Mouse (Mus musculus): ENCODE results near the gene Slc44a2.

Gene Slc44a2

DNA sequence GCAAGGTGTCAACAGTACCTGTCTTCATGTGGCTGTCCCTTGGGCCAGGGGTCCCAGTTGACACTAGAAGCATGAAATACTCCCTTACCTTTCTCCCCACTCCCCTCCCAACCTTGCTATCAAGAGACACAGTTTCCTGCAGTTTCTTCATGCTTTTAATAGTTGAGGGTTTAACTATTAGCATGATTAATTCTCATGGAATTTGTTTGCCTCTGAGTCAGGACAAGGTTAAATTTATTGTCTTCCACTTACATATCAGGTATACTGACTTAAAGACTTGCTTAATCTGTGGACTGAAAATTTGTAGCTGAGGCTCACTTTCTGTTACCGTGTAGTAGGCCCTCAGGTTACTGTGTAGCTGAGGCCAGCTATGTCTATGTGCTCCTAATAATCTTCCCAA lies 13.0 kb downstream of the Slc44a2 start:
- DNase-seq (ENCODE audit: low spot score in 2 of 2) = no peak

DNA sequence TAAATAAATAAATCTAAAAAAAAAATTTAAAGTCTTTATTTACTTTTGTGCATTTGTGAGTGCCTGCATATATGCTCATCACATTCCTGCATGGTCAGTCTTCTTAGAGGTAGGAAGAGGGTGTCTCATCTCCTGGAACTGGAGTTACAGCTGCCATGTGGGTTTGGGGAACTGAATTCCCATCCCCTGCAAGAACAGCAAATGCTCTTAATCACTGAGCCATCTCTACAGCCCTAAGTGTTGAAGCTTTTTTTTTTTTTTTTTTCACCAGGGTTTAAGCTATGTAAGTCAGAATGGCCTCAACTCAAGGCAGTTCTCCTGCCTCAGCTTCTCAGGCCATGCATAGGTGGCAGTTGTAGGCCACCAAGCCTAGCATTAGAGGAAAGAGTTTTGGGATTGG lies 14.2 kb downstream of the Slc44a2 start:
- DNase-seq (ENCODE audit: low spot score in 2 of 2) = no peak

DNA sequence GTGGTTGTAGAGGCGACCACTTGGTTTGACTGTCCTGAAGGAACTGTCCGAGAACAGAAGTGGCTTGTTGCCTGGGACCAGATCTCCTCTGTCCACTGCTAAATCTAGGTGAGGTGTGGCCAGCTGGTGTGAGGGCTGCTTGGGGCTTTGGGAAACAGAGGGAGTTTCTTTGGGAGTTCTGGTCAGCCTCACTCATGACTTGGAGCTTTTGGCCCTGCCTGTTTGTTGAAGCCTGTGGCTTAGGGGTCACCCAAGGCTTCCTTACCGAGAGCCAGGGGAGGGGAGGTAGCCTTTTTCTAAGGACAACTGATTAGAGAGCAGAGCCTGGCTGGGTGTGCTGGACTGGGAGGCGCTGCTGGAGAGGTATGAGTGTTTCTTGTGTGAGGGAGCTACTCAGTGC lies 14.9 kb downstream of the Slc44a2 start:
- no peak for DNase-seq (ENCODE audit: low spot score in 2 of 2)

DNA sequence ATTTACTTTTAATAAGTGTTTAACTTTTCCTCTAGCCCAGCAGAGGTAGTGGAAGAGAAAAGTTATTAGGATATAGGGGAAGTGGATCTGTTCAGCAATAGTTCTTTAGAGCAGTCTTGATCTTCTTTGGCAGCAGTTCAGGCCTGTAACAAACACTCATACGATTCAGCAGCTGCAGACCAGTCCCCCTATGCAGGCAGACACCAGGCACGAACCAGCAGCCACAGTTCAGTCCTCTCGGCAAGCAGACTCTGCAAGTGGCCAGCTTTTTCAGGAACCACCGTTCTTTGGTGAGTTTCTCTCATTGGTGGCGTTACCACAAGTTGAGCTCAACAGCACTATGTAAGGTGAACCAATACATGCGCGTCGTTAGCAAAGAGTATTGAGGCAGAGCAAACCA lies 16.0 kb downstream of the Slc44a2 start:
- no peak for DNase-seq (ENCODE audit: low spot score in 2 of 2)

DNA sequence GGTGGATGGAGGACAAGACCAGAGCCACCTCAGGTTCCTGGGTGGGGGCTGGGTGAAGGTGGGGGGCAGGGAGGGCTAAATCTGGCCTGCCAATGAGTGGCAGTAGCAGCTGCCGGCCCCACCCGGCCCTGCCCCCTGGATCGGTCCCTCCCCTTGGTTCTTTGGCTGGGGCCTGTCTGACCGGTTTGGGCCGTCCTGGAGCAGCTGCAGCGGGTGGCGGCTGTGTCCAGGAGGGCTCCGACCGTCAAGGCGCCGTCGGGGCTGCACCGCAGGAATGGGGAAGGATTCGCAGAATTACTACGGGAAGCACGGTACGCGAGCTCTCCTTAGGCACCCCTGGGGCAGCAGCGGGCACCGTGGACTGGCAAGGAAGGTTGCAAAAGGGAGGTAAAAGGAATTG lies 17.2 kb downstream of the Slc44a2 start:
- DNase-seq (ENCODE audit: low spot score in 2 of 2) = no peak

DNA sequence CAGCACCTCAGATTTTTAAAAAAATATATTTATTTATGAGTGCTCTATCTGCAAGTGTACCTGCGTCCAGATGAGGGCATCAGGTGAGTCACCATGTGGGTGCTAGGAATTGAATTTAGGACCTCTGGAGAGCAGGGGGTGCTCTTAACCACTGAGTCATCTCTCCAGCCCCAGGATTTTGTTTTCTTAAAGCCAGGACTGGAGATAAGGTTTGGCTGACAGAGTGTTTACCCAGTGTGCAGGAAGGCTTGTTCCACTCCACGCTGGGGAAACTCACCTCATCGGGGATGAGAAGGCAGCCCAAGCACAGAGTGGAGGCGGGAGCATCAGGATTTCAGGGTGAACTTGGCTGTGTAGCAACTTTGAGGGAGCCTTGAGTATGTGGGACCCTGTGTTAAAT lies 19.9 kb downstream of the Slc44a2 start:
- DNase-seq (ENCODE audit: low spot score in 2 of 2) = no peak

DNA sequence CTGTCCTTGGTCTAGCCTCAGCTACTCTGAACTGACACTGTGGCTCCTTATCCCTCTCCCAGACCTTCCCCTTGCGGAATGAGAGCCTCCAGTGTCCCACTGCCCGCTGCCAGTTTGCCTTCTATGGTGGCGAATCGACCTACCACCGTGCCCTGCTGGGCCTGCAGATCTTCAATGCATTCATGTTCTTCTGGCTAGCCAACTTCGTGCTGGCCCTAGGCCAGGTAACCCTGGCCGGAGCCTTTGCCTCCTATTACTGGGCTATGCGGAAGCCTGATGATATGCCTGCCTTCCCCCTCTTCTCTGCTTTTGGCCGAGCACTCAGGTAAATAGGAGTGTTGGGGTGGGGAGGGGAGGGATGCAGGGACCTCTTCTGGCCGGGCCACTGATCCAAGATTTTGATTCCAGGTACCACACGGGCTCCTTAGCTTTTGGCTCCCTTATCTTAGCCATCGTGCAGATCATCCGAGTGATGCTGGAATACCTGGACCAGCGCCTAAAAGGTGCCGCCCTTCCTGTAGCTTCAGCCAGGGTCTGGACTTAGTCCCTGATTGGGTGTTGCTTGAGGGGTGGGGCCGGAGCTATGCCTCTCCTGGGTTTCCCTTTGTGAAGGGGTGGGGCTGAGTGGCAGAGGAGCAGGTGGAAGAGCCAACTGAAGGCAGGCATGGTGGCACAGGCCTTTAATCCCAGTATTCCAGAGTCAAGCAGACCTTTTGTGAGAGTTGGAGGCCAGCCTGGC lies 26.3 kb downstream of the Slc44a2 start:
- DNase-seq (ENCODE audit: low spot score in 2 of 2) = no peak

DNA sequence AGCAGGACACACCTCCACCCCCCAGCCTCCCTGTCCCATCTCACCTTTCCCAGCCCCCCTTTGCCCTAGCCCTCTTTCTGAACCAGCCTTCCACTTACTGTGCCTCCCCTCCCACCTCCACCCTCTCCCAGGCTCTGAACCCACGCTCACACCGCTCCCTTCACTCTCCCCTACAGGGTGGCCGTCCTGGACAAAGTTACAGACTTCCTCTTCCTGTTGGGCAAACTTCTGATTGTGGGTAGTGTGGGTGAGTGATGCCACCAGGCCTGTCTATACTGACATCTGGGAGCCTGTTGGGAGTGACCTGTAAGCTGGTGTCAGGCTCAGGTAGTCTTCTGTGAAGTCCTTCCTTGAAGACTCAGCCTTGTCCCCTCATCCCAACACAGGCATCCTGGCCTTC lies 27.7 kb downstream of the Slc44a2 start:
- no peak for DNase-seq (ENCODE audit: low spot score in 2 of 2)

DNA sequence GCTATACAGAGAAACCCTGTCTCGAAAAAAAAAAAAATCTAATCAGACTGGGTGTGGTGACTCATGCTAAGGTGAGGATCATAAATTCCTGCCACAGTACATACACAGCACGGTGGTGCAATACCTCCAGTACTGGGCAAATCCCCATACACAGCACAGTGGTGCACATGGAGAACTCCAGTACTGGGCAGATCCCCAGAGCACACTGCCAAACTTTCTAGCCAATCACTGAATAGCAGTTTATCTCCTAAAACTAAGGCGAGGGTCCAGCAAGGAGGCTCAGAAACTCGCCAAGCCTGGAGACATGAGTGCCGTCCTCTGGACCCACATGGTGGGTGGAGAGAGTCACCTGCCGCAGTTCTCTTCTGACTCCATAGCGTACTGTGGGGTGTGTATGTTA lies 30.7 kb downstream of the Slc44a2 start:
- no peak for DNase-seq (ENCODE audit: low spot score in 2 of 2)

DNA sequence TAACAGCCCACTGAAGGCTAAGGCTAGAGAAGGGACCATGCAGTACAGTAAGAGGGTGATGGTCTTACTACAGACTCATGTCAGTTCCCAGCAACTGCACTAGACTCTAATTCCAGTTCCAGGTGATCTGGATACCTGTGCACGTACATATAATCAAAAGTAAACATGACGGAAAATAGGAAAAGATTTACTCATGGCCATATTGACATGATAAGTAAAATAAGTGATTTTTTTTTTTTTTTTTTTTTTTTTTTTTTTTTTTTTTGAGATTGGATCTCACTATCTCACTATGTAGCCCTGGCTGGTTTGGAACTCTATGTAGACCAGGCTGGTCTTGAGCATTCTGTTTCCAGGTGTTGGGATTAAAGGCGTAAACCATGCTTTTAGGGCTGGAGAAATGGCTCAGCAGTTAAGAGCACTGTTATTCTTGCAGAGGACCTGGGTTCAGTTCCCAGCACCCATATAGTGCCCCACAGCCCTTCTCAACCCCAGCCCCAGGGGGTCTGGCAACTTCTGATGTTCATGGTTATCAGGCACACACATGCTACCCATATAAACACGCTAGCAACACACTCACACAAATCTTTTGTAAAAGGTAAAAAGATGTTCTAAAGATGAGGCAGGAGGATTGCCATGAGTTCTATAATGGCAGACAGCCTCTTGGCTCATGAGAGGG lies 31.3 kb downstream of the Slc44a2 start:
- DNase-seq (ENCODE audit: low spot score in 2 of 2) = no peak

DNA sequence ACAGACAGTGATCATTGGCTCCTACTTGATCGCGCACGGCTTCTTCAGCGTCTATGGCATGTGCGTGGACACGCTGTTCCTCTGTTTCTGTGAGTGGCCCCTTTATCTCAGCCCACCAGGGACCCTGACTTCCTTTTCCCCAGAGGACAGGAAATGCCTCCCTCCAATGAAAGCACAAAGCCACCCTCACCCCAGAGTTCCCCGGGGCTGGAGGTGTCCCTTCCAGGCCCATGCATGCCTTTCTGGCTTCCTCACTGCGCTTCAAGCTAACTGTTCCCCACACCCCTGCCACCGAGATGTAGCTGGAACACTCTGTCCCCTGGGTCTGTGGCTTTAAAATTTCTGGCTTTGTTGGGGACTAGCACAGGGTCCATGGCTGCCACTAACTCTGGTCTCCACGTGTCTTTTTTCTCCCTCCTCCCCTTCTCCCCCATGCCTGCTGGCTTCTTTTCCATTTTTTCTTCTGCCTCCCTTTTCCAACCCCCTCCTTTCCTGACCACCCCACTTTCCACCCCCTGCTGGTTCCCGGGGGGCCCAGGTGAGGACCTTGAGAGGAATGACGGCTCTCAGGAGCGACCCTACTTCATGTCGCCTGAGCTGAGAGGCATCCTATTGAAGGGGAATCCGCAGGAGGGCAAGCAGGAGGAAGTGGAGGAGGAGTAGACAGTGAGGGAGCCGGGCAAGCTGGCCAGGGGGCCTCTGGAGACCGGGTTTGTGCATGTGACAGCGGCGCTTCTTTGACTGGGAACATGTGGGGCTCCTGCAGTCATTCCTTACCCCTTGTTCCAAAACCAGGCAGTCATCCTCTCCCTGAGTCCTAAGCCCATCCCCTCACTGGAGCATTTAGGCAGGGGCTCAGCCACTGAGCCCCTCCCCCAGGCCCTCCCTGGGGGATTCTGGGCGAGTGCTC lies 32.2 kb downstream of the Slc44a2 start:
- DNase-seq (ENCODE audit: low spot score in 2 of 2) = no peak

DNA sequence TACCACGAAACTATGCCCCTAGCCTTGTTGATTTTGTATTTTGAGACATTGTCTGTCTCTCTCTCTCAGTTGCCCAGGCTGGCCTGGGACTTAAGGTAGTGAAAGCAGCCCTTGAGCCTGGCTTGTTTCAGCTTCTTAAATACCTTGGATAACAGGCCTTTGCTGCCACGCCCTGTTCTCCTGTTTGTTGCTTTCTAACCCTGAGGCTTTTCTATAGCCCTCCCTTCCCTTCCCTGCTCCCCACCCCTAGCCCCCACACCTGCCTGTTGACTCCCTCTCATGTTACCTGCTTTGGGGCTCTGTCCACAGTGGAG lies 32.8 kb downstream of the Slc44a2 start:
- no peak for DNase-seq (ENCODE audit: low spot score in 2 of 2)

DNA sequence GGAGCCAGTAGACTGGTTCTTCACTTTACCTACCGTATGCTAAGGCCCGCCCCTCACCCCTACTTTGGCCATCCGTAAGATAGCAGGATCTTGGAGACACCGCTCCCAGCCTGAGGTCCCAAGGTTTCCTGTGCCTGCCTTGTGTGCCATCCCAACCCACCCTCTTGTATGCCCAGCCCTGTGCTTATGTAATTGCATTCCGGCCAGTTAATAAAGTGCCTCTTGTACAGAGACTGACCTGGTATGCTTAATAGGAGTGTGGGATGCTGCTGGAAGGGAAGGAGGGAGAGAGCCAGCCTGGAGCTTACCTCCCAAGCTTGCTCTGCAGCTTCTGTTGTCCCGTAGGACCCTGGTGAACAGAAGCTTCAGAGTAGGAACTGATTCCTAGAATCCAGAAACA lies 34.3 kb downstream of the Slc44a2 start:
- no peak for DNase-seq (ENCODE audit: low spot score in 2 of 2)

DNA sequence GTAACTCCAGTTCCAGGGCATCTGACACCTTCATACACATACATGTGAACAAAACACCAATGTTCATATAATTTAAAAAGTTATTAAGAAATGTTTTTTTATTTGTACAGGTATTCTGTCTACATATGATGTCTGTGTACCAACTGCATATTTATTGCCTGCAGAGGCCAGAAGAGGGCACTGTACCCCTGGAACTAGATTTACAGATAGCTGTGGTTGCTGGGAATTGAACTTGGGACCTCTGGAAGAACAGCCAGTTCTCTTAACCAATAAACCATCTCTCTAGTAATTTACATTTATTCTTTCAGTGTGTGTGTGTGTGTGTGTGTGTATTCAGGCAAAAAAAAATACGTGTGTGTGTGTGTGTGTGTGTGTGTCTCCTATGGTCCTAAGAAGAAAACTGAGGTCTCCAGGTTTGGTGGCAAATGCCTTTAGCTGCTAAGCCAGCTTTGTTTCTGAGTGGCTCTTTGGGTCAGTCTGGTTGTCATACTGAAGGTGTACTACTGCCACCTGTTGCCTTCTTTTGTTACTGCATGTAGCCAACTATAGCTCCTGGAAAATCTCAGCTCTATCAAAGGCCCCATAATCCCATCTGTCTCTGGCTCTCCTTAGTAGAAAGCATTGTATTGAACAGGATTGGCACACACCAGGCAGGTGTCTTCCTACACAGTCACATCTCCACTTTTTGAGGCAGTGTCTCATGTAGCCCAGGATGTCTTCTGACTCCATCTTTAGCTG lies 36.7 kb downstream of the Slc44a2 start:
- peak; percentile 64 to 74 for DNase-seq (ENCODE audit: low spot score in 2 of 2)

DNA sequence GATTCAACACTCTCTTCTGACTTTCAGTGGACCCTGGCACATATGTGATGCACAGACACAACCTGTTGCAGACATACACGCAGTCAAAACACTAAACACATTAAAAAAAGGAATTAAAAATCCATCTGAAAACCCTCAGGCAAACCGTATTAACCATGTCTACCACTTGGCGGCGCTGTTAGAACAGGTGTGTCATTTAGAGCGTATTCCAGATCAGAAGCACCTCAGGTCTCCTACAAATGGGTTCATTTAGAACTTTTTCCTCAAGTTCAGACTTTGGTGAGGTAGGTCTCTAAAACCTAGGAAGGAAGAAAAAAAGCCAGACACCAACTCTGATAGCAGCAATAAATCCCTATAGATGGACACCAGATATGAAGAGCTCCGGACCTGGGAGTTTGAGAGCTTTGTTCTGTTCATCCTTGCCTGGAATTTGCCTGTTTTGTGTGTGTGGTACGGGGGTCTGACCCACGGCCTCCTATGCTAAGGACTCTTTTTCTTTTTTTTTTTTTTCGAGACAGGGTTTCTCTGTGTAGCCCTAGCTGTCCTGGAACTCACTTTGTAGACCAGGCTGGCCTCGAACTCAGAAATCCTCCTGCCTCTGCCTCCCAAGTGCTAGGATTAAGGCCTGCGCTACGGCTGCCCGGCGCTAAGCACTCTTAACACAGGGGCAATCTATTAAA lies 46.2 kb downstream of the Slc44a2 start:
- peak; percentile 69 to 83 for DNase-seq (ENCODE audit: low spot score in 2 of 2)

DNA sequence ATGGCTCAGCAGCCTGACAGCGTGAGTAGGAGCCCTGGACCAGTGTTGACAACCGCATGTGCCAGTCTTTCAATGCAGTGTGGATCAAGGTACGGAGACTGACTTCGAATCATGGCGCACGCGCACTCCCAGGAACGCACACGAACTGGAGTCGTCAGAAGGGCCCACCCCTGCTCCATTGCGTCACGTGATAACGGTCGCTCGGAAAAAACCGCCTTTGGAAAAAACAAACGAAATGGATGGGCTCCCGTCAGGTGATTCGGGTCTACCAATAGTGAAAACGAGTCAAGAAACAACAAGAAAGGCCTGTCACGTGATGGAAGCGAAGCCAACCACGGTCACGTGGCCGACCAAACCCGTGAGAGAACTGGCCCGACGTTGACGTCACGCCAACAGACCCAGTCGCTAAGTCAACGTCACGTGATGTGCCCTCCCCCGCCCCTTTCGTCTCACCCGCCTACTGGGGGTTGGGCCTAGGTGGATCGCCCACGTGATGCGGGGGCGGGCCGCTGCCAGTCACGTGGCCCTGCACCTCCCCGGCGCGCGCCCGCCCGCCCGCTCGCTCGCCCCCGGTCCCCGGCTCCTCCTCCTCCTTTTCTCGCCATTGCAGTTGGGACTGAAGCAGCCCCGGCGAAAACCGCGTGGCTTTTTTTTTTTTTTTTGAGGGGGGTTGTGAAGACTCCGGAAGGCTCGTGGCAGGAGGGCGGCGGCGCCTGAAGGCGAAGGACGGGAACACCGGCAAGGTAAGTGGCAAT lies 47.0 kb downstream of the Slc44a2 start, which contains the start of gene Ilf3:
TSS of gene Ilf3 (plus strand) at position 515 of the 755 bp plus-strand sequence.
- peak; percentile 100 for DNase-seq (ENCODE audit: low spot score in 2 of 2)

DNA sequence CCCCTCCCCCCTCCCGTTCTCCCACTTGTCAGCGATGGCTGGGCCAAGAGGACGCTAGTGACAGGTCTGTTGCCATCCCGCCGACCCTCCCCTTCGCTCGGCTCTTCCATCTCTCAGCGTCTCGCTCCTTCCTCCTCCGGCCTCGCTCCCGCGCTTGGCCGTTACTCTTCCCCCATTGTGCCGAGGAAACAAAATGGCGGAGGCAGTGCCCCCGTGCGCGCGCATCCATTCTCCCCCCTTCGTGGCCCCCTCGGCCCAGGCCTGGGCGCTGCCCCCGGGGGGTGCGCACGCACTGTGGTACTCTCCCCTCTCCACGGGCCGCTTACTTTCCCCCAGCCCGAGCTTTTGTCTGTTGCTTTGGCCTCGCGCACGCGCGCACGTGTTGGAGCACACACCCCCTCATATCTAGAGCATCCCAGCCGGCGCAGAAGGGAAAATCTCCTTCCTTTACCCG lies 47.7 kb downstream of the Slc44a2 start:
- DNase-seq (ENCODE audit: low spot score in 2 of 2) = peak; percentile 73 to 88

DNA sequence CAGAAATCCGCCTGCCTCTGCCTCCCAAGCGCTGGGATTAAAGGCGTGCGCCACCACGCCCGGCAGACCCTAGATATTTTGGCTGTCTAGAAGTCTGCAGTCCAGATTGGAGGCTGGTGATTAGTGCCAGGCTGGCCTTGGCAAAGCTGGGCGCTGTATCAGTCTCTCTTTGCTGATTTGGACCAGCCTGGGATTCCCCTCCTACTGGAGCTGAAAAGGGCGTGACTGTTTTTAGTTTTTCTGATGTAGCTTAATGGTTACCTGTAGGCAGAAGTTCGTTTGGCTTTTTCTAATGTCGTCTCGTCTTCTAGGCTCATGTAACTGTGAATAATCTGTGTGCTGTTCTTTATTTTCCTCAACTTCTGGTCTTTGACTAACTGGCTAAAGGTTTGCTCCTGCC lies 48.6 kb downstream of the Slc44a2 start:
- DNase-seq (ENCODE audit: low spot score in 2 of 2) = no peak

DNA sequence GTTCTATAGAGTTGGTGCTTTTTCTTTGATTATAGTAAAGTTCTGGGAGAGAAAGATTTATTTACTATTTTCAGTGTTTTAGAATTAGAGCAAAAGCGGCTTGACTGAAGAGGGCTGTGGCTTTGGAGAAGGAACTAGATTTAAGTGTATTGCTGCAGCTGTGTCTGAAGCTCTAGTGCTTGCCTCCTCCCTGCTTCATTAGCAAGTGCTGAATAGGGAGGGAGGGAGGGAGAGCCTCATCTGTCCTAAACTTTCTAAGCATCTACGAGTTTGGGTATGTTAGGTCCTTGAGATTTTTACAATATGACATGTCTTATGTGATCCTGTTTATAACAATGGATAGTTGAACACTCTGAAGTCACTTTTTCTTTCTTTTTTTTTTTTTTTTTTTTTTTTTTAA lies 50.4 kb downstream of the Slc44a2 start:
- DNase-seq (ENCODE audit: low spot score in 2 of 2) = no peak

DNA sequence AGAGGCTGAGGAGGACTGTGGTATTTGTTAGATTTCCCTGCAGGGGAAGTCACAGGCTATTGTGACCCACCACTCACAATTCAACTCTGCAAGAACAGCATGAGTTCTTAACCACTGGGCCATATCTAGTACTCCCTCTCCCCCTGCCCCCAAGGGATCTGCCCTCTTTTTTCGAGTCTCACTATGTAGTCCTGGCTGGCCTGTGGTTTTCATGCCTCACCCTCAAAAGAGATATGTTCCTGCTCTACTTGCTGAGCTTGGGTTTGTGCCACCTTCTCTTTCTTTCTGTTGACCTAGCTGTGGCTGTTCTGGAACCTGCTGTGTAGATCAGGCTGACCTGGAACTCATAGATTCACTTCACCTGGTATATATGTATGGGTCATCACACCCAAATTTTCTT lies 52.0 kb downstream of the Slc44a2 start:
- peak in 1 of 2 experiments; percentile 31 for DNase-seq (ENCODE audit: low spot score in 2 of 2)

DNA sequence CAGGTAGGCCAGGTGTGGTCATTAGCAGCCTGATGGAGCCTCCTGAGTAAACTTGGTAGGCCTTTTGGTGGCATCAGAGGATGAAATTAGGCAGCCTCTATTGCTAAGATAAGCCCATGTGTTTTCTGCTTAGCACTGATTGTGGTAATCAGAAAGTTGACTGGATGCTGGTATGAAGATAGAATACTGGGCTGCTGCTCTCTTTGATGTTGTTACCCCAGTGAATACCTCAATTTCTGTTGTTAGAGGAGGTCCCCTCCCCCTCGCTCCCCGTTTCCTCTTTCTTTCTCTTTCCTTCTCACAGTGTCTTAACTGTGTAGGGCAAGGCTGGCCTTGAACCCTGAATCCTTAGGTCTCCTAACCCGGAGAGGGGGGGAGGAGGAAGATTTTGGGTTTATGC lies 58.7 kb downstream of the Slc44a2 start:
- DNase-seq (ENCODE audit: low spot score in 2 of 2) = no peak
